Mouse (Mus musculus) intestine, embryonic 14.5 days (tissue): ENCODE measurements around the gene Zfp866. TPM values are rescaled to one million over a fixed set of nuclear protein-coding genes. Genes with fewer than 3 reads are reported as not detected.

Experiments
- ATAC-seq: fragments of 200-750 bp; cut with Nextera tagmentation; replicated peaks from 2 replicates; pipeline ENCODE4 v1.8.0; 2017; ENCODE audit warnings: low read depth, moderate number of reproducible peaks, moderate TSS enrichment, moderate library complexity; ENCODE audit not compliant: low FRiP score, low TSS enrichment
- DNase-seq: peaks from one replicate; pipeline ENCODE4 v3.0.0-alpha.2; 2018; ENCODE audit warnings: low spot score
- H3K27ac ChIP-seq: fragments of 300-500 bp; sonication (generic); 2 replicates; pipeline ENCODE4 v1.5.1; 2014; ENCODE audit warnings: low read depth, mild to moderate bottlenecking, control low read depth
- H3K27me3 ChIP-seq: fragments of 300-500 bp; sonication (generic); replicated peaks from 2 replicates; pipeline ENCODE4 v1.6.1; 2014; ENCODE audit warnings: low read length, control low read depth; ENCODE audit not compliant: control insufficient read depth, insufficient read depth
- H3K36me3 ChIP-seq: fragments of 300-500 bp; sonication (generic); 2 replicates; pipeline ENCODE4 v1.6.1; 2014; ENCODE audit warnings: low read length, control low read depth; ENCODE audit not compliant: control insufficient read depth, insufficient read depth
- H3K4me1 ChIP-seq: fragments of 300-500 bp; sonication (generic); replicated peaks from 2 replicates; pipeline ENCODE4 v1.6.1; 2014; ENCODE audit warnings: low read length, control low read depth, mixed read lengths; ENCODE audit not compliant: control insufficient read depth, insufficient read depth
- H3K4me2 ChIP-seq: fragments of 300-500 bp; sonication (generic); 2 replicates; pipeline ENCODE4 v1.6.1; 2014; ENCODE audit warnings: low read length
- H3K4me3 ChIP-seq: fragments of 300-500 bp; sonication (generic); 2 replicates; pipeline ENCODE4 v1.5.1; 2014; ENCODE audit warnings: low read depth, low read length, control low read depth, mixed read lengths
- H3K9ac ChIP-seq: fragments of 300-500 bp; sonication (generic); 2 replicates; pipeline ENCODE4 v1.6.1; 2014; ENCODE audit warnings: mild to moderate bottlenecking, low read length
- H3K9me3 ChIP-seq: fragments of 300-500 bp; sonication (generic); 2 replicates; pipeline ENCODE4 v1.6.1; 2016; ENCODE audit warnings: low read length, control low read depth; ENCODE audit not compliant: control insufficient read depth
- WGBS: fragments of 180-500 bp; shearing (Covaris S2); extraction: QIAGEN DNeasy Blood & Tissue Kit; methylation state at CpG from one replicate; pipeline ENCODE4 v1.1.7; 2014; 5-methylcytosine and 5-hydroxymethylcytosine counted together
- polyA plus RNA-seq: library from polyadenylated mRNA; unstranded; fragments of >200 nt; fragmentation: Nextera tagmentation; extraction: Ambion mirVana; gene quantifications from 2 replicates; pipeline ENCODE4 v1.2.1, GENCODE M21; 2014

Gene Zfp866
- polyA plus RNA-seq, 1 experiment from 2014 or later, result 27.4 TPM

GRCm38 (mm10) chr8:69772106-69772505, 18.9 kb downstream of the Zfp866 start:
- no peak overlapping the region for H3K9ac ChIP-seq
- WGBS, result 81% methylated on average over 2 of the region's 2 CpGs
- H3K36me3 ChIP-seq, result peaks cover 33% of the 10 kb centered on the region
- peaks cover 20% of the 10 kb centered on the region for H3K4me1 ChIP-seq
- H3K4me2 ChIP-seq, result no peak overlapping the region
- no peak overlapping the region for H3K27ac ChIP-seq
- no peaks in the 10 kb centered on the region for H3K27me3 ChIP-seq
- H3K4me3 ChIP-seq, result no peak overlapping the region
- ATAC-seq, result no peak
- no peaks in the 10 kb centered on the region; the same call in 1 of the 2 replicates for H3K9me3 ChIP-seq
- DNase-seq, result peak; percentile 36

GRCm38 (mm10) chr8:69771221-69771620, 19.8 kb downstream of the Zfp866 start:
- peaks cover 42% of the 10 kb centered on the region for H3K36me3 ChIP-seq
- no peak overlapping the region for H3K27ac ChIP-seq
- H3K9me3 ChIP-seq, result peaks cover 2% of the 10 kb centered on the region; the same call in 1 of the 2 replicates
- H3K4me2 ChIP-seq, result no peak overlapping the region
- H3K27me3 ChIP-seq, result no peaks in the 10 kb centered on the region
- ATAC-seq (no peak), DNase-seq (peak; percentile 42)
- H3K4me1 ChIP-seq, result peaks cover 20% of the 10 kb centered on the region
- WGBS, result 83% methylated on average over 9 of the region's 9 CpGs
- H3K4me3 ChIP-seq, result no peak overlapping the region
- no peak overlapping the region for H3K9ac ChIP-seq

- no peaks in the 10 kb centered on the region for H3K4me1 ChIP-seq
- H3K4me3 ChIP-seq, result no peak overlapping the region
- H3K9ac ChIP-seq, result no peak overlapping the region
- 94% methylated on average over 4 of the region's 4 CpGs for WGBS
- ATAC-seq (no peak), DNase-seq (peak; percentile 20)
- peaks cover 2% of the 10 kb centered on the region; the same call in 1 of the 2 replicates for H3K9me3 ChIP-seq
- no peak overlapping the region for H3K4me2 ChIP-seq
- no peak overlapping the region for H3K27ac ChIP-seq
- H3K36me3 ChIP-seq, result peaks cover 68% of the 10 kb centered on the region
- no peaks in the 10 kb centered on the region for H3K27me3 ChIP-seq
These were observed 29.0 kb downstream of the Zfp866 start for GRCm38 (mm10) chr8:69761814-69762445.

GRCm38 (mm10) chr8:69758316-69758715, 32.7 kb downstream of the Zfp866 start:
- ATAC-seq, result no peak
- no peak for DNase-seq
- Histone ChIP-seq H3K9ac (no peak overlapping the region), H3K4me1 (no peaks in the 10 kb centered on the region), H3K4me3 (no peak overlapping the region), H3K36me3 (peaks cover 47% of the 10 kb centered on the region), H3K27ac (no peak overlapping the region), H3K27me3 (no peaks in the 10 kb centered on the region), H3K4me2 (no peak overlapping the region), H3K9me3 (no peaks in the 10 kb centered on the region)
- 95% methylated on average over 5 of the region's 5 CpGs for WGBS

GRCm38 (mm10) chr8:69752437-69752836, 38.5 kb downstream of the Zfp866 start:
- no peaks in the 10 kb centered on the region for H3K27me3 ChIP-seq
- DNase-seq (peak; percentile 16), ATAC-seq (no peak)
- no peak overlapping the region for H3K4me3 ChIP-seq
- H3K4me2 ChIP-seq, result no peak overlapping the region
- H3K9ac ChIP-seq, result no peak overlapping the region
- no peaks in the 10 kb centered on the region for H3K9me3 ChIP-seq
- 87% methylated on average over 2 of the region's 2 CpGs for WGBS
- peaks cover 18% of the 10 kb centered on the region; the same call in 1 of the 2 replicates for H3K36me3 ChIP-seq
- peaks cover 7% of the 10 kb centered on the region for H3K4me1 ChIP-seq
- no peak overlapping the region for H3K27ac ChIP-seq

GRCm38 (mm10) chr8:69749544-69750454, 41.2 kb downstream of the Zfp866 start, which contains the start of gene Zfp963:
Zfp963 (minus strand) TSS chr8:69749970.
- 3% methylated on average over 48 of the region's 48 CpGs for WGBS
- ATAC-seq, result peak; percentile 100
- H3K9ac ChIP-seq, result peak within 1 kb of the TSS; percentile 89
- no peaks in the 10 kb centered on the region for H3K27me3 ChIP-seq
- H3K9me3 ChIP-seq, result no peaks in the 10 kb centered on the region
- no peaks in the 10 kb centered on the region for H3K36me3 ChIP-seq
- H3K27ac ChIP-seq, result peak within 1 kb of the TSS; percentile 97
- peak within 1 kb of the TSS; percentile 87 for H3K4me3 ChIP-seq
- peak; percentile 96 for DNase-seq
- H3K4me1 ChIP-seq, result peaks cover 7% of the 10 kb centered on the region
- H3K4me2 ChIP-seq, result peak within 1 kb of the TSS; percentile 59

GRCm38 (mm10) chr8:69741231-69741630, 49.7 kb downstream of the Zfp866 start:
- H3K4me2 ChIP-seq, result no peak overlapping the region
- no peaks in the 10 kb centered on the region for H3K27me3 ChIP-seq
- no peaks in the 10 kb centered on the region for H3K4me1 ChIP-seq
- DNase-seq (no peak), ATAC-seq (no peak)
- WGBS, result 69% methylated on average over 2 of the region's 2 CpGs
- H3K9me3 ChIP-seq, result no peaks in the 10 kb centered on the region
- peaks cover 13% of the 10 kb centered on the region for H3K36me3 ChIP-seq
- H3K9ac ChIP-seq, result no peak overlapping the region
- no peak overlapping the region for H3K4me3 ChIP-seq
- H3K27ac ChIP-seq, result no peak overlapping the region

GRCm38 (mm10) chr8:69740763-69741162, 50.2 kb downstream of the Zfp866 start:
- H3K4me2 ChIP-seq, result no peak overlapping the region

More at GRCm38 (mm10) chr8:69740763-69741162, 50.2 kb downstream of the Zfp866 start:
- ATAC-seq (no peak), DNase-seq (no peak)
- Histone ChIP-seq H3K9ac (no peak overlapping the region), H3K36me3 (peaks cover 13% of the 10 kb centered on the region), H3K9me3 (no peaks in the 10 kb centered on the region), H3K4me3 (no peak overlapping the region), H3K27ac (no peak overlapping the region), H3K4me1 (no peaks in the 10 kb centered on the region), H3K27me3 (no peaks in the 10 kb centered on the region)
- WGBS, result 73% methylated on average over 6 of the region's 6 CpGs
